Mouse (Mus musculus) embryonic fibroblast, embryonic 13.5 days (primary cell): ENCODE data around the gene Thada.

ENCODE experiments used
- CTCF ChIP-seq: IDR thresholded peaks from 2 replicates; pipeline ENCODE4 v1.5.1; 2011; ENCODE audit warnings: mild to moderate bottlenecking, control low read depth, low read length, moderate library complexity, borderline replicate concordance; ENCODE audit not compliant: insufficient read depth
- POLR2A ChIP-seq: IDR thresholded peaks from 2 replicates; pipeline ENCODE4 v1.6.1; 2011; ENCODE audit warnings: low read depth, mild to moderate bottlenecking, control low read depth, low read length, moderate library complexity

GRCm38 (mm10) chr17:84274163-84274562 lies 191.8 kb downstream of the Thada start:
- TF ChIP-seq CTCF (no peak), POLR2A (no peak)
